Mouse (Mus musculus) urinary bladder, postnatal 4 days (tissue): ENCODE results near the gene Prpf18.
"Not testable (repeated sequence)": the region's sequence is repeated elsewhere in the genome, so short reads cannot be mapped to it uniquely, and the experiment has no call there.

ENCODE experiments used
- DNase-seq, 2 experiments: peaks; one replicate each; pipeline ENCODE4 v3.0.0; 2021 to 2022; ENCODE audit warnings: low spot score in 2 of 2

The Prpf18 gene

GRCm38 (mm10) chr2:4614276-4614929 is 37.5 kb downstream of the Prpf18 start:
- DNase-seq, result not testable (repeated sequence)

DNA sequence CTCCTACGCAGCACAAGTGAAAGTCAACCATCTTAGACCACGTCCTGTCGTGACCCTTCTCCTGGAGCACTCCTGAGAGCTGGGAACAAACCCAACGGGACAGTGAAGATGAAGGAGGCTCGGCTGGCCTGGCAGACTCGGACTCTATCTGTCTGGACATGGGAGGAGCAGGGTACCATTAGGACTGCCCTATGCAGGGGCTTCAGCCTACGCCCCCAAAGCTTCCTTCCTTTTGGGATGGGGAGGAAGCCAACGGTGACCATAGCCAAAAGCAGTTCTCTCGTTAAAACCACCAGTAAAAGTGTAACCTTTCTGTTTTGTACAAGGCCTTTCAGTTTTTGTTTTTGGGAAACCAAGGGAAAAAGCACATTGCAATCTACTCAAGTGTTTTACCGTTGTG is 40.2 kb downstream of the Prpf18 start:
- DNase-seq, result no peak

GRCm38 (mm10) chr2:4611295-4611694 is 40.6 kb downstream of the Prpf18 start:
- DNase-seq, result no peak

- DNase-seq, result no peak
Observed at GRCm38 (mm10) chr2:4609433-4609832, 42.5 kb downstream of the Prpf18 start.

DNA sequence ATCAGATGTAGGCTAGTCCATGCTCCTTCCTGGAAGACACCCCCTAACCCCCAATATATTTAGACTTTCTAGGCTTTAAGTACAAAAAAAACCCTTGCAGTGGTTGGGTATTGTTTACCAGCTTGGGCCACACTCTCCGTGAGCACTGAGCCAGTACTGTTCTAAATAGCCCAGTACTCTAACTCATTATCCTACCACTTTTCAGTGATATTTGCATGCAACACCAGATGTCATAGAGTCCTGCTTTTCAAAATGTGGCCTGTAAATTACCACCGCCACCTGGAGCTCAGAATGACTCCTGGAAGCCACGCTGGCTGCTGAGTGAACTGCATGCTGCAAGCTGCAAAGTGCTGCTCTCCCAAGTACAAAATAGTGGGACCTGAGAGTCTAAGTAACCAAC is 43.7 kb downstream of the Prpf18 start:
- no peak for DNase-seq

DNA sequence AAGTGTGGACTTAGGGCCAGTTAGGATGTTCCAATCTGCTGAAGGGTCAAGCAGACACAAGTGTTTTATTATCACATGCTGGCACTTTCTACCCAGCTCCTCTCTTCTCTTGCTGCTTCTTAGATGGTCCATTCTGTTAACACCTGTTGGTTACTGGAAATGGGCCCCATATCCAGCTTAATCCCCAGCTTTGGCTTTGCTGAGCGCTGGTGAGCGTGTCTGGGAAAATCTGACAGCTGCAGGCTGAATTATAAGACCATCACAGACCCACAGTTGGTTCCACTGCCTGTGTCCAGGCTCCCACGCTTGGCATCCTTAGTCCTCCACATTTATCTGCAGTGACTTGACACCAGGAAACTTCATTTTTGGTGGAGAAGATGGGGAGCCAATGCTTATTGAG is 45.4 kb downstream of the Prpf18 start:
- DNase-seq, result no peak

DNA sequence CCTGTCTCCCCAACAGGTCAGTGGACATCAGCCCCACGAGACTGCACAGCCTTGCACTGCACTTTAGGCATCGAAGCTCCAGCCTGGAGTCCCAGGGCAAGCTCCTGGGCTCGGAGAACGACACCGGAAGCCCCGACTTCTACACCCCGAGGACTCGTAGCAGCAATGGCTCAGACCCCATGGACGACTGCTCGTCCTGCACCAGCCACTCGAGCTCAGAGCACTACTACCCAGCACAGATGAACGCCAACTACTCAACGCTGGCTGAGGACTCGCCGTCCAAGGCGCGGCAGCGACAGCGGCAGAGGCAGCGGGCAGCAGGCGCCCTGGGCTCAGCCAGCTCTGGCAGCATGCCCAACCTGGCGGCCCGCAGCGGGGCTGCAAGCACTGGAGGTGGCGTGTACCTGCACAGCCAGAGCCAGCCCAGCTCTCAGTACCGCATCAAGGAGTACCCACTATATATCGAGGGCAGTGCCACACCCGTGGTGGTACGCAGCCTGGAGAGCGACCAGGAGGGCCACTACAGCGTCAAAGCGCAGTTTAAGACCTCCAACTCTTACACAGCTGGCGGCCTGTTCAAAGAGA is 48.5 kb downstream of the Prpf18 start:
- DNase-seq, result no peak

- DNase-seq, result peak; percentile 47 to 71
Observed at GRCm38 (mm10) chr2:4601034-4601890, 50.7 kb downstream of the Prpf18 start.

- no peak for DNase-seq
Observed at GRCm38 (mm10) chr2:4596992-4597391, 54.9 kb downstream of the Prpf18 start.

- no peak for DNase-seq
Observed at GRCm38 (mm10) chr2:4593878-4594387, 58.0 kb downstream of the Prpf18 start.

DNA sequence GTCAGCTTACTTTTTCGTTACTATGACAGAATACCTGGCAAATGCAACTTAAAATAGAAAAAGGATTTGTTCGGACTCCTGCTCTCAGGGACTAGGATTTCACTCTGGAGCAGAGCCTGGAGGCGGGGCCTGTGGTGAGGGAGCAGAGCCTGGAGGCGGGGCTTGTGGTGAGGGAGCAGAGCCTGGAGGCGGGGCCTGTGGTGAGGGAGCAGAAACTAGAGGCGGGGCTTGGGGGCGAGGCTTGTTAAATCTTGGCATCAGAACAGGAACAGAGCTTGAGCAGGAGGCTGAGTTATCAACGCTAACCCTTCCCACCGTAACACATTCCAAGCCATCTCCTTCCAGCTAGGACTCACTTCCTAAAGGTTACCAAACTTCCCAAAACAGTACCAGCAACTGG is 58.5 kb downstream of the Prpf18 start:
- DNase-seq, result peak; percentile 50 to 73

- DNase-seq, result no peak
Observed at GRCm38 (mm10) chr2:4592666-4593065, 59.2 kb downstream of the Prpf18 start.

- no peak for DNase-seq
Observed at GRCm38 (mm10) chr2:4591647-4592046, 60.3 kb downstream of the Prpf18 start.

DNA sequence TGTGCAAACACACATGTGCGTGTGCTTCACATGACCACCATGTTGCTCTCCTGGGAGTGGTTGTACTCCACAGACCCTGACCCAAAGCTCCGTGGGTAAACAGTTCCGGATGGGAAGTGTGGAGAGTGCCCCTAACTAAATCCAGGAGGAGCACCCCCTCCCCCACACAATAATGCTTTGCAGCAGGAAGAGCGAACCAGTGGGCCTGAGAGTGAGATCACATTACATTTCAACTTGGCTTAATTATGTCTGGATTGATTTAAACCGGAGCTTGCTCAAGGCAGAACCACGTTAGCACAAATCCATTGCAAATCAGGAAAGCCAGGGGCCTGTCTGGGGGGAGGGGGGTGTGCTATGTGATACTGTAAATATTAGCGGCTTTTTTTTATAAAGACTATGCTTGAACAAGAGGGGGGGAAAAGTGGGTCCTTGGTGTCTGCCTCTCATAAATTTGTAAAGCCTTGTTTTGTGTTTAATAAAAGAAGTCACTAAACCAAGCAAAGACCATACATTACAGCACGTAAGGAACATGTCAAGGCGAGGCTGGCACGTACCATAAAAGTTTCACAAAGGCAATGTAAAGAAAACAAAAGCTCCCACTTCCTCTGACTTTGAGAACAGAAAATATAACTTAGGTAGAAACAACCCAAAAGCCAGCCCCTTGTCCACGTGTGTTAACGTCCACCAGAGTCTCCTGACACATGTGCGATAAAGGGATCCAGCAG is 64.1 kb downstream of the Prpf18 start:
- DNase-seq, result no peak

DNA sequence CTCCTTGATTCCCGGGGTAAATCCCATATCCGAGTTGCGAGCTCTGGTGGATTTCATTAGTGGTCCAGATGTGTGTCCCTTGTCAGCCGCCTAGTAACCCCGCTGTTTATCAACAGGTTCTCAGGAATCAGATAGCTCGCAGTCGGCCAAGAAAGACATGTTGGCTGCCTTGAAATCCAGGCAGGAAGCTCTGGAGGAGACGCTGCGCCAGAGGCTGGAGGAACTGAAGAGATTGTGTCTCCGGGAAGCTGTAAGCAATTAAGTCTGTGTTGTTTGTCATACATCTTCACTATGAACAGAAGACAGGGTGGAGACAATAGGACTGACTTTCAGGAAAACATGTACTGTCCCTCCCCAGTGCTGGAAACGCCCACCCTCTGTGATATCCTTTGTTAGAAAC is 65.7 kb downstream of the Prpf18 start:
- no peak for DNase-seq

DNA sequence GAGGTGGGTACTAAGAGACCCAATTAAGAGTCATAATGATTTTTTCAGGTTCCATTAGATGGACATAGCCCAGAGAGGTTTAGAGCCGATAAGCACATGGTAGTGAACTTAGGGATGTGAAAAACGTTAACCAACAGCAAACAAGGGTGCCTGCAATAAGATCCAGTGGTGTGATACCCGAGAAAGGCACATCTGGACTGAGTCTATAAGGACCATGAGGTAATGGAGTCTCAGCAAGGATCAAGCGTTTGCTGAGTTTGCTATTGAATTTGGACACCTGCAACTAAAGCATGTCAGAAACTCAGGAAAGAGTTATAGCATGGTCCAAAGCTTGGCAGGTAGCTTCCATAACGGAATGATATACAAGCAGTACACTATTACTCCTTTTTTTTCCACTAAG is 67.7 kb downstream of the Prpf18 start:
- DNase-seq, result no peak

DNA sequence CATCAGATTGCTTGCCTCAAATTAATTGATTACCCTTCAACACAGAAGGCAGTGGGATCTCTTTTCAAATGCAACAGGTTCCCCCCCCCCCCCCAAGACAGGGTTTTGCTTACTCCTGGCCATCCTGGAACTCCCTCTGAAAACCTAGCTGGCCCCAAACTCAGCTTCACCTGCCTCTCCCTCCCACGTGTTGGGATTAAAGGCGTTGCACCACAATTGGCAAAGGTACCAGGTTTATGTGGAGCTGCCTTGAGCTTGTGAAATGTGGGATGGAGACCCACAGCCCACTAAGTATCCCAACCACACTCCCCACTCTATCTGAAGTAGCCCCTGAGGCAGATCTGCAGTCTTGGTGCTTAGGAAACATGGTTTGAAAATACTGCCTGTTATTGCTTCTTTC is 69.0 kb downstream of the Prpf18 start:
- DNase-seq, result no peak

GRCm38 (mm10) chr2:4580666-4581065 is 71.2 kb downstream of the Prpf18 start:
- DNase-seq, result no peak

DNA sequence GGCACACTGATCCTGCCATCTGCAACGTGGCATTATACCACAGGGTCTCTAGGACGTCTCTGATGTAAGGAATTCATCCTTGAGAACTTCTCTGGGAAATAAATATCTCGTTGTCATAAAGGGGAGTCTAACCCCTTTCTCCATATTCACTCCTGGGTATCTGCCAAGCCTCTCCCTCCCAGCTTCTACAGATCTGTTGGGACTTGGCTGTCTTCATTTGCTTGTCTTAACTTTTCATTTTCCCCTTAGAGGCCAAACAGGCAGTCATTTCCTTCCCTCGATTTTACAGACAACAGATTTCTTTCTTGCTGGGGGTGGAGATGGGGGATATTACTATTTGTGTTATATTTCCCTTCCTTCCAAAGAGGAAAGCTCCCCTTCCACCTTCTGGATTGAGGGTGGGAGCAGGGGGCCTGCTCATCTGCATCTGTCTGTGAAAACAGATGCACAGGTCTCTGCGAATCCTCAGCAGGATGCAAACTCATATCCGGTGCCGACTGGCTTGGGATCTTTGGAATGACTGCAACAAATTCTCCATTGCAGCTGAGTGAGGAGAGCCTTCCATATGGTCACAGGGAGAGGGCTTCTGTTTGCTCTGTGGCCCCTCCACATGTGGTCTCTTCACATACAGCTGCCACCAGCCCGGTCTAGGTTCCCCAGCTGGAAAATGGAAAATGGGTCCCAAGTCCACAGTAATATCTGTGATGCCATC is 72.4 kb downstream of the Prpf18 start:
- DNase-seq, result no peak

DNA sequence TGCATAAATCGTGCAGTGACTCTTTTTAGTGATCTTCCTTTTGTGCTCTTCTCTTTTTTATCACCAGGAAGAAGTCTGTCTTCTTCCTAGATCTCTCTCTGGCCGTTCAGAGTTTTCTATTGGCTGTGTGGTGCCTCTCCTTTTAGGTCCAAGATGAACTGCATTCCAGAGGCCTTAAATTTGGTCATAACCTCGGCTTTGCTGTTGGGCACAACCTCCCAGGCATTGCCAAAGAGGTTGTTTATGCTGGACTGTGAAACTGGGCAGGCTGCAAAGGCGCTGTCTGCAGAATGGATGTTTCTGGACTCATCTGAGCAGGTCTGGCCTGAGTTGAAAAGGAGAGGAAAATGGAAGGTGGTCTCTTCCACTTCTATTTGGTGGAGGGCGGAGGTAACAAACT is 73.6 kb downstream of the Prpf18 start:
- no peak for DNase-seq

- no peak for DNase-seq
Observed at GRCm38 (mm10) chr2:4575975-4576374, 75.9 kb downstream of the Prpf18 start.
